Mouse (Mus musculus): ENCODE measurements around the gene Usp35. TPM values are rescaled to one million over a fixed set of nuclear protein-coding genes. Genes with fewer than 3 reads are reported as not detected.

Usp35 gene
- polyA plus RNA-seq, 1 experiment from 2014 or later = 2.2 TPM

DNA sequence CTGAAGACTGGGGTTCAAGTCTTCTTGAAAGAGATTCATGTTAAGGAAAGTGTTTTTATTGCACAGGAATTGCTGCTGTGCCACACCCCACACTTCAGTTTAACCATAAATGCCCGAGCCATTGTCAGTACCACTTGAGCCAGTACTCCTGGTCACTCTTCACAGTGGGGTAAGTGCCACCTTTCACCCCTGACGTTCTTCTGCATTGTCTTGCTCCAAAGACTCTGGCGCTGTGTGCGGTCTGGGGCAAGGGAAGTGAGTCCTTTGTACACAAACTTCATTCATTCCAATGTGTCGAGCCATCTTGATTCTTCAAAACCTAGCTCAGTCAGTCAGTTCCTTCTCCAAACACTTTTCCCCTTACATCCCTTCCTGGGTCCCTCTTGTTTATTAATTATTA lies 28.3 kb upstream of the Usp35 start:
- no peak overlapping the region for H3K4me2 ChIP-seq (ENCODE audit: low read depth, low read length)
- no peak overlapping the region for H3K27ac ChIP-seq (replicated peaks; ENCODE audit: low read depth, low read length)
- no peak for ATAC-seq (ENCODE audit: low read depth)
- H3K9ac ChIP-seq (ENCODE audit: low read depth, low read length) = no peak overlapping the region
- no peaks in the 10 kb centered on the region for H3K4me1 ChIP-seq (ENCODE audit: control insufficient read depth, insufficient read depth, low read length)
- H3K9me3 ChIP-seq (ENCODE audit: control insufficient read depth, low read length) = no peaks in the 10 kb centered on the region
- H3K4me3 ChIP-seq (ENCODE audit: low read depth, low read length) = no peak overlapping the region
- DNase-seq (ENCODE audit: low spot score) = no peak
- 80% methylated on average over 5 of the region's 5 CpGs for WGBS
- H3K36me3 ChIP-seq (ENCODE audit: control insufficient read depth, insufficient read depth, low read length) = no peaks in the 10 kb centered on the region
- H3K27me3 ChIP-seq (replicated peaks; ENCODE audit: control insufficient read depth, insufficient read depth, low read length) = no peaks in the 10 kb centered on the region

DNA sequence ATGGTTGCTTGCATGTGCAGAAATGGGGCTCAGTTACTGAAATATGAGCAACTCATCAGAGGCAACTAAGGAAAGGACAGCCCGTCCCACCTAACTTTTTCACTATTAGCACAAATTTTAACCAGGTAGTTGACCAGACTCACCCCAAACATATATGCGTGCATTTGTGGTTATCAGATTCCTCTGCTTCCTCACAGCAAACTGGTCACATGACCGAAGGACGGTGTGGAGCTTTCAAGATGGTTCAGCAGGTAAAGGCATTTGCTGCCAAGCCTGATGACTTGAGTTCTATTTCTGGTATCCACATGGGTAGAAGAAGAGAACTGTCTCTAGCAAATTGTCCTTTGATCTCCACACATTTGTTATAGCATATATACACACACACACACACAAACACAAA lies 26.5 kb upstream of the Usp35 start:
- 82% methylated on average over 4 of the region's 4 CpGs for WGBS
- Histone ChIP-seq H3K4me1 (ENCODE audit: control insufficient read depth, insufficient read depth, low read length) (no peaks in the 10 kb centered on the region), H3K9ac (ENCODE audit: low read depth, low read length) (no peak overlapping the region), H3K36me3 (ENCODE audit: control insufficient read depth, insufficient read depth, low read length) (no peaks in the 10 kb centered on the region), H3K27me3 (replicated peaks; ENCODE audit: control insufficient read depth, insufficient read depth, low read length) (no peaks in the 10 kb centered on the region), H3K9me3 (ENCODE audit: control insufficient read depth, low read length) (no peaks in the 10 kb centered on the region), H3K4me3 (ENCODE audit: low read depth, low read length) (no peak overlapping the region), H3K4me2 (ENCODE audit: low read depth, low read length) (no peak overlapping the region), H3K27ac (replicated peaks; ENCODE audit: low read depth, low read length) (no peak overlapping the region)
- DNase-seq (ENCODE audit: low spot score) (no peak), ATAC-seq (ENCODE audit: low read depth) (no peak)

DNA sequence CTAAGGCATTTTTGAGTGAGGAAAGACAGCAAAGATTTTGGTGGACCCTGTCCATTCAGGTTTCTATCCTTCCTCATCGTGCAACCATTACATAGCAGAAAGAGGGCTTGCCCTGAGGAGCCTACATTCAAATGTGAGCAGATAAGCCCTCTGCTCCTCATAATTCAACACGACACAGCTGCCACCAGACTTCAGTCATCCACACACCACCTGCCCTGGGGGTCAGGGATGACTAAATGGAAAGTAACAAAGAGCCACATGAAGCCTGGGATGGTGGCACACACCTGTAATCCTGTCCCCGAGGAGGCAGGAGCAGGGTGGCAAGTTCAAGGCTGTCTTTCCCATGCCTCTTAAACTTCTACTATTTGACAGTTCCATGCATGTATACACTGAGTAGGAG lies 26.0 kb upstream of the Usp35 start:
- Histone ChIP-seq H3K27ac (replicated peaks; ENCODE audit: low read depth, low read length) (no peak overlapping the region), H3K4me1 (ENCODE audit: control insufficient read depth, insufficient read depth, low read length) (no peaks in the 10 kb centered on the region), H3K9me3 (ENCODE audit: control insufficient read depth, low read length) (no peaks in the 10 kb centered on the region), H3K4me3 (ENCODE audit: low read depth, low read length) (no peak overlapping the region), H3K4me2 (ENCODE audit: low read depth, low read length) (no peak overlapping the region), H3K36me3 (ENCODE audit: control insufficient read depth, insufficient read depth, low read length) (no peaks in the 10 kb centered on the region), H3K27me3 (replicated peaks; ENCODE audit: control insufficient read depth, insufficient read depth, low read length) (no peaks in the 10 kb centered on the region), H3K9ac (ENCODE audit: low read depth, low read length) (no peak overlapping the region)
- 72% methylated on average over 3 of the region's 3 CpGs for WGBS
- ATAC-seq (ENCODE audit: low read depth) (no peak), DNase-seq (ENCODE audit: low spot score) (no peak)

DNA sequence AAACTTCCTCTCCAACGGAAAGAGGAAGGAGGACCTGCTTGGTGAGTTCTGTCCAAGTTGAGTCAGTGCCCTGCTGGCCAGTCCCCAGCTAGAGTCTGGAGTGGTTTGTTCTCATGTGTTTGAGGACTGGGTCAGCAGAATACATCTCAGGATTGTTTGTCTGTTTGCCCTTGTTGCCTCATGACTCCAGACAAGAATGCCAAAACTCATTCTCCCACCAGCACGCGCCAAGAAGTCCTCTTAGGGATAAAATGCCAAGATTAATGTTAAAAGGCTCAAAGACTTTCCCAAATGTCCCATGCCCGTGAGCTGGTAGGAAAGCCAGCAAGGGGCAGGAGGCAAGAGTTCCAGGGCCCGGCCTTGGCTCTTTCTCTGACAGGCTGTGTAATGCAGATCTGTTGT lies 25.1 kb upstream of the Usp35 start:
- DNase-seq (ENCODE audit: low spot score) (no peak), ATAC-seq (ENCODE audit: low read depth) (no peak)
- H3K4me3 ChIP-seq (ENCODE audit: low read depth, low read length) = no peak overlapping the region
- no peak overlapping the region for H3K27ac ChIP-seq (replicated peaks; ENCODE audit: low read depth, low read length)
- WGBS = 84% methylated on average over 5 of the region's 5 CpGs
- no peak overlapping the region for H3K4me2 ChIP-seq (ENCODE audit: low read depth, low read length)
- H3K27me3 ChIP-seq (replicated peaks; ENCODE audit: control insufficient read depth, insufficient read depth, low read length) = no peaks in the 10 kb centered on the region
- H3K4me1 ChIP-seq (ENCODE audit: control insufficient read depth, insufficient read depth, low read length) = no peaks in the 10 kb centered on the region
- no peaks in the 10 kb centered on the region for H3K36me3 ChIP-seq (ENCODE audit: control insufficient read depth, insufficient read depth, low read length)
- H3K9ac ChIP-seq (ENCODE audit: low read depth, low read length) = no peak overlapping the region
- H3K9me3 ChIP-seq (ENCODE audit: control insufficient read depth, low read length) = no peaks in the 10 kb centered on the region

DNA sequence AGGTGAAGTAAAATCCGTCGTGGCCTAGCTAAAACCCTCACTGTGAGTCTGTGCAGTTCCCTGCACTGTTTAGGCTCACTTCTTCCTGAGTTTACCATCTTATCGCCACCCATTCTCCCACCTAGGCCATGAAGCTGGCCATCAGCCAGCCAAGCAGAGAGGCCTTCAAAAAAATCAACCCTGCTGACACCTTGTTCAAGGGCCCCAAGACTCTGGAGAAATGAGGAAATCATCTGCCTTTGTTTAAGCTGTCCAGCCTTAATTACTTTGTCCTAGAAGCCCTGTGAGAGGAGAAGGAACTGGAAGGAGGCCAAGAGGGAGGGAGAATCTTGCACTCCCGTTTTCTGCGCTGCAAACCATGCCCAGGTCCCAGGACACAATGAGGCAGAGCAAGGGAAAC lies 24.4 kb upstream of the Usp35 start:
- H3K27ac ChIP-seq (replicated peaks; ENCODE audit: low read depth, low read length) = no peak overlapping the region
- DNase-seq (ENCODE audit: low spot score) = no peak

DNA sequence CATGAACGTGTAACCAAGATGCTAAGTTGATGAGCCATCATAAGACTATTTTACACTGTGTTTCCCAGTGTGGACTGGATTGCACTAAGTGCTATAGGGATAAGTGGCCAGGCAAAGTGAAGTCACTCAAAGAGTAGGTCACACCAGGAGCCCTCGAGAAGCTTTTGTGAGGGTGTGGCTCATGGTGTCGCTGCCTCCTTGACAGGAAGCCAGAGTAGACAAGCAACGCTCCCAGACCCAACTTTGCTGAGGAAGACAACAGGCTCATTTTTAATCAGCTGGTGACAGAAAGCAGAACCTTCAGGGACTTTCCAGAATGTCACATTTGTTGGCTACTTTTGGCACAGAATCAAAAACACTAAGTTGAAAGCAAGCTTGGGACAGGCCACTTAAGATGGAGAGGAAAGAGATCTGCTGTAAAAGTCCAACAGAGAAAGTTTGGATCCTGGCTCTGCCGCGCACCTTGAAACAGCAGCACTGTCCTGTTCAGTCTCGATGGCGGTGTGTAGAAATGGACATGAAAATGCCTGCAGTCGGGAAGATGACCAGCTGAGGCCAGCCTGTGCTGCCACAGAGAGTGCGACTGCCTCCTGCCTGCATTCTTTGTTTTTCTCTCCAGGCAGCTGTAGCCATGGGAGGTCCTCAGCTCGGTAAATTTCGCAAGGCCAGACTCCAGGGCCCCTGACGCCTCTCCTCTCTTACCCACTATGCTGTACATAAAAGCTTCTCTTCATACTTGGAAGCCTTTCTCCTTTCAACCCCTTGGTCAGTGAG lies 23.4 kb upstream of the Usp35 start:
- ATAC-seq (ENCODE audit: low read depth) (no peak; the same call in 1 of the 2 replicates), DNase-seq (ENCODE audit: low spot score) (peak; percentile 11)
- H3K4me2 ChIP-seq (ENCODE audit: low read depth, low read length) = no peak overlapping the region
- H3K36me3 ChIP-seq (ENCODE audit: control insufficient read depth, insufficient read depth, low read length) = no peaks in the 10 kb centered on the region
- WGBS = 41% methylated on average over 13 of the region's 13 CpGs
- H3K9ac ChIP-seq (ENCODE audit: low read depth, low read length) = no peak overlapping the region
- no peak overlapping the region for H3K27ac ChIP-seq (replicated peaks; ENCODE audit: low read depth, low read length)
- no peaks in the 10 kb centered on the region for H3K27me3 ChIP-seq (replicated peaks; ENCODE audit: control insufficient read depth, insufficient read depth, low read length)
- no peak overlapping the region for H3K4me3 ChIP-seq (ENCODE audit: low read depth, low read length)
- H3K4me1 ChIP-seq (ENCODE audit: control insufficient read depth, insufficient read depth, low read length) = no peaks in the 10 kb centered on the region
- no peaks in the 10 kb centered on the region for H3K9me3 ChIP-seq (ENCODE audit: control insufficient read depth, low read length)

More for the DNA sequence above, 24.4 kb upstream of the Usp35 start:
- Histone ChIP-seq H3K9me3 (ENCODE audit: control insufficient read depth, low read length) (no peaks in the 10 kb centered on the region), H3K36me3 (ENCODE audit: control insufficient read depth, insufficient read depth, low read length) (no peaks in the 10 kb centered on the region), H3K27me3 (replicated peaks; ENCODE audit: control insufficient read depth, insufficient read depth, low read length) (no peaks in the 10 kb centered on the region), H3K4me2 (ENCODE audit: low read depth, low read length) (no peak overlapping the region), H3K4me1 (ENCODE audit: control insufficient read depth, insufficient read depth, low read length) (no peaks in the 10 kb centered on the region), H3K9ac (ENCODE audit: low read depth, low read length) (no peak overlapping the region), H3K4me3 (ENCODE audit: low read depth, low read length) (no peak overlapping the region)
- WGBS = 80% methylated on average over 5 of the region's 5 CpGs
- ATAC-seq (ENCODE audit: low read depth) = no peak

DNA sequence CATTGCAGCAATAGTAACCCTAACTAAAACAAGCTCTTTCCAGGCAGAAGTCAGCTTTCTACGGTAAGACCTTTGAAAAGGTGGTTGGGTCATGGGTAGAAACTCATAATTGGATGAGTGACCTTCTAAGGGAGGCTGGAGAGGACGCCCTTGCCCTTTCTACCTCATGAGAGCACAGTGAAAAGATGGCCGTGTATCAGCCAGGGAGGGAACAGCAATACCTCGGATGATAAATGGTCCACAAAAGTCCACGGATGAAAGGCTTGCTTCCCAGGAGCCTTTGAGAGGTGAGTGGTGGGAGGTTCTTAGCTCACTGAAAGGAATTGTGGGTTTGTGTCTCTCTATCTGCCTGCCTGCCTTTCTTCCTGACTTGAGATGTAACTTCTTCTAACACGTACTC lies 21.5 kb upstream of the Usp35 start:
- 83% methylated on average over 6 of the region's 6 CpGs for WGBS

DNA sequence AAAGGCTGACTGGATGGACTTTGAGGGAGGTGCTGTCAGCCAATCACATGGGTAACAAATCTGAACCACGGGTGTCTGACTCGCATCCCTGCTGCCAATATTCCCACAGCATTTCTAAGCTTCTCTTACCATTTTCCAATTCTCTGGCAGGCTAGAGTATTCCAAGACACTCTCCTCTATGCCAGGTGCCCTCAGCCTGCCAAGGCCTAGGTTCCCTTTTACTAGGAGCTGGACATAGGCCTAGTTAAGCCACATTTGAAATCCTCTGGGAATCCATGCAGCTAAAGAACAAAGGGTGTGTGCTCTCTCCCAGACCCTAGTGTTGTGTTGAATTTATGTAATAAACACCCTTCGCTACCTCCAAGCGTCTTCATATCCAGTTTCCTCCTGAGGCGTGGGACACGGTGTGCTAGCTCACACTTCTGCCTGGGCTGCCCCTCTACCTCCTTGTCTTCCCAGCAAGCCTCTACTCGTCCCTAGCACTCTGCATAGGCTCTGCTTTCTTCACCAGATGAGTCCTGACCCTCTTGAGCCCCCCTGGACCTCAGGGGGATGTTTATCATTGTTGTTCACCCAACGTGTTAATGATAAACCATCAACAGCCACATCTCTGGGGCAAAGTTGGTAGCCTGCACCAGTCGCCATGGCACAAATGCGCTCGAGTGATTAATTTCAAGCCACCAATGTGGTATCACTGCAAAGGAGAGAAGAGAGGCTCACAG lies 20.1 kb upstream of the Usp35 start:
- Histone ChIP-seq H3K4me3 (ENCODE audit: low read depth, low read length) (no peak overlapping the region), H3K36me3 (ENCODE audit: control insufficient read depth, insufficient read depth, low read length) (no peaks in the 10 kb centered on the region), H3K9ac (ENCODE audit: low read depth, low read length) (no peak overlapping the region), H3K27me3 (replicated peaks; ENCODE audit: control insufficient read depth, insufficient read depth, low read length) (no peaks in the 10 kb centered on the region), H3K4me1 (ENCODE audit: control insufficient read depth, insufficient read depth, low read length) (no peaks in the 10 kb centered on the region), H3K27ac (replicated peaks; ENCODE audit: low read depth, low read length) (no peak overlapping the region), H3K9me3 (ENCODE audit: control insufficient read depth, low read length) (no peaks in the 10 kb centered on the region), H3K4me2 (ENCODE audit: low read depth, low read length) (no peak overlapping the region)
- 83% methylated on average over 11 of the region's 11 CpGs for WGBS
- DNase-seq (ENCODE audit: low spot score) (no peak), ATAC-seq (ENCODE audit: low read depth) (no peak)

More for the DNA sequence above, 21.5 kb upstream of the Usp35 start:
- Histone ChIP-seq H3K27ac (replicated peaks; ENCODE audit: low read depth, low read length) (no peak overlapping the region), H3K4me1 (ENCODE audit: control insufficient read depth, insufficient read depth, low read length) (no peaks in the 10 kb centered on the region), H3K27me3 (replicated peaks; ENCODE audit: control insufficient read depth, insufficient read depth, low read length) (no peaks in the 10 kb centered on the region), H3K4me2 (ENCODE audit: low read depth, low read length) (no peak overlapping the region), H3K36me3 (ENCODE audit: control insufficient read depth, insufficient read depth, low read length) (no peaks in the 10 kb centered on the region), H3K9ac (ENCODE audit: low read depth, low read length) (no peak overlapping the region), H3K9me3 (ENCODE audit: control insufficient read depth, low read length) (no peaks in the 10 kb centered on the region), H3K4me3 (ENCODE audit: low read depth, low read length) (no peak overlapping the region)
- DNase-seq (ENCODE audit: low spot score) (no peak), ATAC-seq (ENCODE audit: low read depth) (no peak)

DNA sequence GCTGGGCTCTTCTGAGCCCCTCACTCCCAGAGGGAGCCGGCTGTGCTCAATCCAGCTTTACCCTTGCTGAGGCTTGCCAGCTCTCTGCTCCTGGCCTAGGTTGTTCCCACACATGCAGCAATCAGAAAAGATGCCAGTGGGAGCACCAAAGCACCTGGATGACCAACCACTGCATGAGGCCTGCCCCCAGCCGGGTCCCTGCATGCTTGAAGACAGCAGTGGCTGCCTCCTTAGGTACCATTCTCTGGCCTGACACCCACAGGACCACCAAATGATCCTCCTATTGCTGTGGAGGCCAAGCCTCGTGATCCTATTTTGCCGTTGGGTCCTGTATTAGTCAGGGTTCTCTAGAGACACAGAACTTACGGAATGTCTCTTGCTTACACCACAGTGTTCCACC lies 19.1 kb upstream of the Usp35 start:
- Histone ChIP-seq H3K4me1 (ENCODE audit: control insufficient read depth, insufficient read depth, low read length) (peaks cover under 1% of the 10 kb centered on the region; the same call in 1 of the 2 replicates), H3K9me3 (ENCODE audit: control insufficient read depth, low read length) (no peaks in the 10 kb centered on the region), H3K9ac (ENCODE audit: low read depth, low read length) (no peak overlapping the region), H3K4me2 (ENCODE audit: low read depth, low read length) (no peak overlapping the region), H3K27ac (replicated peaks; ENCODE audit: low read depth, low read length) (no peak overlapping the region), H3K27me3 (replicated peaks; ENCODE audit: control insufficient read depth, insufficient read depth, low read length) (no peaks in the 10 kb centered on the region), H3K36me3 (ENCODE audit: control insufficient read depth, insufficient read depth, low read length) (no peaks in the 10 kb centered on the region), H3K4me3 (ENCODE audit: low read depth, low read length) (no peak overlapping the region)
- ATAC-seq (ENCODE audit: low read depth) (no peak), DNase-seq (ENCODE audit: low spot score) (no peak)
- WGBS = 87% methylated on average over 5 of the region's 5 CpGs
